Mouse (Mus musculus): ENCODE measurements around the gene Gm7030. TPM values are rescaled to one million over a fixed set of nuclear protein-coding genes. Genes with fewer than 3 reads are reported as not detected.

The Gm7030 gene
- total RNA-seq (2023), result 10 to 100 TPM; 18.1 to 21.9 TPM

GRCm38 (mm10) chr17:36128968-36129817 lies at the start of gene Gm7030:
TSS of gene Gm7030 (minus strand) at chr17:36129425.

GRCm38 (mm10) chr17:36168039-36168652 lies 38.9 kb upstream of the Gm7030 start, which contains the start of gene Gm8909:
TSS of gene Gm8909 (minus strand) at chr17:36168537.

GRCm38 (mm10) chr17:36121352-36122020 lies 7.7 kb downstream of the Gm7030 start, which contains the start of gene Gm19684:
TSS of gene Gm19684 (plus strand) at chr17:36121678.

Other genes with a start within 250 kb of the Gm7030 start
- 100 to 1,000 TPM; 115 to 129 TPM for gene Dhx16, start 249.6 kb downstream of the Gm7030 start, total RNA-seq (2023)
- gene 2310061I04Rik, start 232.0 kb downstream of the Gm7030 start, total RNA-seq (2023), result 10 to 100 TPM; 26.8 to 30.6 TPM
- gene Atat1, start 219.3 kb downstream of the Gm7030 start, total RNA-seq (2023), result 10 to 100 TPM in 1 of 2 experiments, 1 to 10 TPM in 1; 8.6 to 18.5 TPM
- 10 to 100 TPM; 56.9 to 67.4 TPM for gene Mrps18b, start 213.0 kb downstream of the Gm7030 start, total RNA-seq (2023)
- gene Ppp1r10, start 213.0 kb downstream of the Gm7030 start, total RNA-seq (2023), result 100 to 1,000 TPM; 143 to 144 TPM
- 100 to 1,000 TPM; 126 to 131 TPM for gene Abcf1, start 159.7 kb downstream of the Gm7030 start, total RNA-seq (2023)
- gene Gnl1, start 149.6 kb downstream of the Gm7030 start, total RNA-seq (2023), result 10 to 100 TPM; 57.6 to 66.0 TPM
- 10 to 100 TPM; 48.3 to 58.1 TPM for gene Prr3, start 149.2 kb downstream of the Gm7030 start, total RNA-seq (2023)
- 10 to 100 TPM; 23.1 to 34.7 TPM for gene H2-T24, start 108.9 kb downstream of the Gm7030 start, total RNA-seq (2023)
- gene H2-T23, start 96.6 kb downstream of the Gm7030 start, total RNA-seq (2023), result 100 to 1,000 TPM; 319 to 355 TPM
- gene H2-T22, start 86.7 kb downstream of the Gm7030 start, total RNA-seq (2023), result 100 to 1,000 TPM; 195 to 209 TPM
- 1 to 10 TPM; 1.7 to 2.2 TPM for gene Gm6034, start 86.5 kb downstream of the Gm7030 start, total RNA-seq (2023)
- 10 to 100 TPM; 95.4 to 96.7 TPM for gene Gm11127, start 71.1 kb downstream of the Gm7030 start, total RNA-seq (2023)
- 10 to 100 TPM; 13.9 to 15.9 TPM for gene Gm19684, start 7.7 kb downstream of the Gm7030 start, total RNA-seq (2023)
- gene Gm8909, start 39.1 kb upstream of the Gm7030 start, total RNA-seq (2023), result 1 to 10 TPM in 1 of 2 experiments, not detected in 1; 1.6 TPM
- gene H2-T3, start 60.9 kb upstream of the Gm7030 start, total RNA-seq (2023), result 1 to 10 TPM in 1 of 2 experiments, under 1 TPM in 1; 0.79 to 1.4 TPM
- gene Rpp21, start 128.6 kb upstream of the Gm7030 start, total RNA-seq (2023), result 10 to 100 TPM; 82.8 to 96.9 TPM
- 10 to 100 TPM; 85.1 to 86.0 TPM for gene Trim39, start 142.8 kb upstream of the Gm7030 start, total RNA-seq (2023)
- gene H2-M10.2, start 157.1 kb upstream of the Gm7030 start, total RNA-seq (2023), result not detected
- not detected for gene H2-M10.1, start 196.7 kb upstream of the Gm7030 start, total RNA-seq (2023)
- gene H2-M10.3, start 239.0 kb upstream of the Gm7030 start, total RNA-seq (2023), result not detected